Mouse (Mus musculus) A20 (cell line): ENCODE measurements at regions not wholly inside any gene's neighbourhood (a gene's known extent, or its start where the extent isn't known, plus 50 kb on each side); places are given as distances from the start of the nearest gene placed in this dataset.

Source experiments
- DNase-seq: peaks from one replicate; pipeline ENCODE4 v3.0.0-alpha.2; 2011; ENCODE audit warnings: low read depth, low spot score

GRCm38 (mm10) chr10:68606848-68607247, 65.2 kb upstream of the Cabcoco1 start:
- DNase-seq: no peak

- DNase-seq: no peak
Measured at GRCm38 (mm10) chr10:68611906-68612305, 70.2 kb upstream of the Cabcoco1 start.

DNA sequence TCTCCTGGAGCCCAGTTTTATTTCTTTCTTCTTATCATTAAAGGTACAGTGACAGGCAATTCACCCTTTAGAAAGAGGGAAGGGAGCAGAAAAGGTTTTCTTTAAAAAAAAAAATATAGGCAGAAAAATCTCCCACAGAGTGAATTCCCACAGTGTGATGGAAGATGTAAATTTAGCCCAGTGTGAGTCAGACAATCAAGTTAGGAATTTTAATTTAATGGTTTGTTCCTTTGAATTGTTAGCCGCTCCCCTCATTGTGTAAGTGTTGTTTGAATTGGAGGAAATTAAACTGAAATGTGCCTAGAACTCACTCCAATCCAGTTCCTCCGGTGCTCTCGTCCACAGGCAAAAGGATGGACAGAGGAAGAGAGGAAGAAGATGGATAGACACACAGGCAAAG, 71.0 kb upstream of the Cabcoco1 start:
- DNase-seq: no peak

GRCm38 (mm10) chr10:68623786-68624185, 82.1 kb upstream of the Cabcoco1 start:
- no peak for DNase-seq

- DNase-seq: no peak
Measured at GRCm38 (mm10) chr10:68625329-68625728, 83.6 kb upstream of the Cabcoco1 start.

DNA sequence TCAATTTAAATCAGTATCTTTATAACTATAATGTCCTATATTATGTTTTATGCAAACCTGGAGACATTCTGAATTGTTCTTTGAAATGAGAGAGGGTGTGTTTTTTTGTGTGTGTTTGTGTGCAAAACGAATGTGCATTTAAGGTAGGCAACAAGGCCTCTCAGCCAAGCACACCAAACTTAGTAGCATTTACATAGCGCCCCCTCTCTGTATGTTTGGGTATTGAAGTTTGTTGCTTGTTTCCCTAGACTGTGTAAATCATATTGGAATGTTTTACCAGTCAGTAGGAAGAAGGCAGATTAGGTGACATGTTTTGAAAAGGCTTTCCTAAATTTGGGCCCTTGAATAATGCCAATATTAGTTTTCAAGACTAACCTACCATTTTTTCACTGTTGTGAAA, 84.1 kb upstream of the Cabcoco1 start:
- DNase-seq: peak; percentile 1

- DNase-seq: no peak
Measured at GRCm38 (mm10) chr10:68629486-68629885, 87.8 kb upstream of the Cabcoco1 start.

- no peak for DNase-seq
Measured at GRCm38 (mm10) chr10:68633180-68633579, 90.3 kb upstream of the Tmem26 start.

DNA sequence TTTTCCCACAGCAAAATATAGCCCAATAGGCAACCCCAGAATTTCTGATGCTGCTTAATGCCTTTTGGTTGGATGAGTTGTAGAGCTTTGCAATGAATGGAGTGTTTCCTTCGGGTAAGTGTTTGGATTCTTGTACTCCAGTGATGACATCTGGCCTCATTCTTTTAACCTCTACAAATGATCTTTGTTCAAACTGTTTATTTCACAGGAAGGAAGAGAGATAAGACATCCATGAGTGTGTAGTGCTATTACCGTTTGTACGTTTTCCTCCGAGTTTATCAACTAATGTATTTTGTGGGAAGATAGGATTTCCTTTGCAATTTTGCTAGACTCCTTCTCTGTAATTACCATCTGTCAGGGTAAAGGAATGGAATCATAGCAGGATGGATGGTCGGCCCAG, 70.7 kb upstream of the Tmem26 start:
- no peak for DNase-seq

DNA sequence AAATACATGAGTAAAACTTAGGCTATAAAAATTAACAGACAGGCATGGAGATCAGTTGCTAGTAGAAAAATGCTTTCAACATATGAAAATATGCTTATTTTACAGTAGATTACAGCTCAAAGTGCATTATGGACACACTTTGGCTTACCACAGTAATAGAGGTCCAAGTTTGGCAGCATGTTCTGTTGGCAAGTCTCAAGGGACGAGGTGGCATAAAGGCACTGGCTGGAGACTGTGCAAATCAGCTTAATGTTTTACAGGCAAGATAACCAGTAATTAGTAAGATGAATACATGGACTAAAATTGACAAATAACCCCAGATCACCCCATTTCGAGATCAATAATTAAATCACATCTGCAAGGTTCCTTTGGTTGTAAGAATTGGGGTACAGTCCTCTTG, 68.0 kb upstream of the Tmem26 start:
- no peak for DNase-seq

GRCm38 (mm10) chr10:68666094-68666493, 57.4 kb upstream of the Tmem26 start:
- no peak for DNase-seq

DNA sequence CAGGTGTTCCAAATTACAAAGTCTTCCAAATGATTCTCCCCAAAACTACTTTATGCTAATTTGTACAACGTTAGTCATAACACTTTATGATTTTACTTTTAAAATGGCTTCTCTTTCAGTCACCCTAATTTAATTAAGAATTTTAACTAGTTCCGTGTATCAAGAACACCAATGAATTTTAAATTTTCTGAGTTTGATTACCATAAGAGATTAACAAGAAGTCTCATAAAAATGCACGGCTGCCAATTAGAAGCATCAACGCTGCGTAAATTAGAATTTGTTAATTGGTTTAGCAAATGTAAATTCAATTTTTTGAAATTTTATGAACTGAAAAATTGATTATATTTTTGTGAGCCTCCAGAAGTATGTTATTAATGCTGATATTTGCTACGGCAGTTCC, 54.1 kb upstream of the Tmem26 start:
- no peak for DNase-seq

DNA sequence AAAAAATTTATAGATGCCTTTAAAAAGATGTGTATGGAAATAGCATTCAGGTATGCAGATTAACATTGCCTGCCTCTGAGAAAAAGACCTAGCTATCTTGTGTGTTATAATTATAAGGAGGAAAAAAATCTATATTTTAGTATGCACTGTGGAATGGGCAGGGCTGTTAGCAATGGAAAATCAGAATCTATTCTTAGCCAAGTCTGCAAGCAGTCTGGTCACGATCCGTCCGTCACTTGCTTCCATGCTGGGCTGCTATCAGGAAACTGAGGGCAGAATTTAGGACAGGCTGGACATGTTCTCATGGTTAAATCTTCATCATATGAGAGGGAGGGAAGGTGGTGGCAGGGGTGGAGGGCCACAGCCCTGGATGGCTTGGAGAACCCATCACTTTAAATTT, 53.5 kb upstream of the Tmem26 start:
- no peak for DNase-seq

- no peak for DNase-seq
Measured at GRCm38 (mm10) chr10:68672291-68672690, 51.2 kb upstream of the Tmem26 start.

- no peak for DNase-seq
Measured at GRCm38 (mm10) chr10:68673102-68673872, 50.2 kb upstream of the Tmem26 start.
